Mouse (Mus musculus) cerebellum, postnatal 36 days (tissue): ENCODE measurements around the gene Rab3a.
A peak's percentile ranks its signal among the peaks of the same experiment; 100 is the strongest.

ENCODE experiments used
- DNase-seq, 2 experiments: peaks; one replicate each; pipeline ENCODE4 v3.0.0; 2021 to 2022; ENCODE audit warnings: mixed read lengths in 2 of 2

Gene Rab3a

GRCm38 (mm10) chr8:70742981-70743655, 11.4 kb upstream of the Rab3a start:
- DNase-seq, result no peak

- DNase-seq, result peak; percentile 34 to 40
Measured at GRCm38 (mm10) chr8:70743656-70744590, 10.6 kb upstream of the Rab3a start.

DNA sequence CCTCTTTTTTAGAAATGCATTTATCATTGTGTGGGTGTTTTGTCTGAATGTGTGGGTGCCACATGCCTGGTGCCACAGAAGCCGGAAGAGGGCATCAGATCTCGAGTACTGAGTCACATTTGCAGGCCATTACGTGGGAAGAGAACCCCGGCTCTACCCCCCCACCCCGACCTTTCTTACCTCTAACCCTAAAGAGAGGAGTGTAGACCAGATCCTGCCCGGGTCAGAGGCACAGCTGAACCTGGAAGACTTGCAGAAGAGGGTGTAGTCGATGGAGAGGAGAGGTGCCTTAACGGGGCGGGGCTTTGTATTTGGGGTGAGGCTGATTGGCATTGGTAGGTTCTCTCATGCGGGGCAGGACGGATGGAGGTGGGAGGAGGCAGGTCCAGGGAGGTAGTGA, 9.7 kb upstream of the Rab3a start:
- no peak for DNase-seq

DNA sequence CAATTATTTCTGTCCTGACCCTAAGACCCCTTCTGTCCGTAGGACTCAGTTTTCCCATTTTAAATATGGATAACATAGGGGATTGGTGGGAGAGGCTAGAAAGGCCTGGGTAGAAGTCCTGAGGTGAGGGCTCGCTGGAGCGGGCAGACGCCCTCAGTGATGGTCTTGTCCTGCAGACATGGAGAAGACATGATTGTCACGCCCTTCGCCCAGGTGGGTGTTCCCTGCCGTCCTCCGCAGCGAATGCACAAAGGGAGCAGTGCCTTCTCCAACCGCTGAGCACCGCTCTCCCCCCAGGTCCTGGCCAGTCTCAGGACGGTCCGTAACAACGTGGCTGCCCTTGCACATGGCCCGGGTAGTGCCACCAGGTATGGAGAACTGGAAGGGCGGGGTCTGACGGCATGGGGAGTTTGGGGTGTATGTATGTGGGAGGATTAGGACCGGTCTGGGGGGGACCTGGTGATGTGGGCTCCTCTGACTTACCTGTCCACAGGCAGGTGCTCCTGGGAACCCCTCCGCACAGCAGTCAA, 8.7 kb upstream of the Rab3a start:
- no peak for DNase-seq

DNA sequence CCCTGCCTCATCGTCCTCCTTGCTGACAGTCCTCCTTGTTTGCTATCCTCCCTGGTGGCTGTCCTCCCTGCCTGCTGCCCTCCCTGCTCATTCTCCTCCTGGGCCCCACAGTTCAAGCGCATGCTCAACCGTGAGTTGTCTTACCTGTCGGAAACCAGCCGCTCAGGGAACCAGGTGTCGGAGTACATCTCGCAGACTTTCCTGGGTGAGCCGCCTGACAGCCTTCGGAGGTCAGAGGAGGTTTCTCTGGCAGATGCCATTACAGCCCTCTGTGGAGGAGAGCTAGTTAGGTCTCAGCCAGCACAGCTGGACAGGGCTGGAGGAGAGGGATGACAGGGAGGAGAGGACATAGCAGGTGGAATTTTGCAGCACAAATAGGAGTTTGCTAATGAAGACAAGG, 7.8 kb upstream of the Rab3a start:
- no peak for DNase-seq

DNA sequence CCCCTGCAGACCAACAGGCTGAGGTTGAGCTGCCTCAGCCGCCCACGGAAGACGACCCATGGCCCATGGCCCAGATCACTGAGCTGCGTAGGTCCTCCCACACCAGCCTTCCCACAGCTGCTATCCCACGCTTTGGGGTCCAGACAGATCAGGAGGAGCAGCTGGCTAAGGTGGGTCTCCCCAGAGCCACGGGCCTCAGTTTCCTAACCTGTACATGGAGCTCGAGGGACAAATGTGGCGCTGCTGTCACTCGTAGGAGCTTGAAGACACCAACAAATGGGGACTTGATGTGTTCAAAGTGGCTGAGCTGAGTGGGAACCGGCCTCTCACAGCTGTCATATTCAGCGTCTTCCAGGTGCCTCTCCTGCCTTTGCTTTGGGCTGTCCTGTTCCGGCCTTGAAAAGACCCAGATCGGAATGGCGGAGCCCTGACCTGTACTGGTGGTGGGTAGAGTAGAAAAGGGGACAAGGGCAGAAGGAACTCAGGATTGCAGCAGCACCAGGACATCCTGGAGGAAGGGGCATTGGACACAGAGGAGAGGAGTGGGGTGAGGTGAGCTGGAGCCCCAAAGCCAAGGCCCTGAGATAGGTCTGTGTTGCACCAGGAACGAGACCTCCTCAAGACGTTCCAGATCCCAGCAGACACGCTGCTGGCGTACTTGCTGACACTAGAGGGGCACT, 7.1 kb upstream of the Rab3a start:
- DNase-seq, result no peak

DNA sequence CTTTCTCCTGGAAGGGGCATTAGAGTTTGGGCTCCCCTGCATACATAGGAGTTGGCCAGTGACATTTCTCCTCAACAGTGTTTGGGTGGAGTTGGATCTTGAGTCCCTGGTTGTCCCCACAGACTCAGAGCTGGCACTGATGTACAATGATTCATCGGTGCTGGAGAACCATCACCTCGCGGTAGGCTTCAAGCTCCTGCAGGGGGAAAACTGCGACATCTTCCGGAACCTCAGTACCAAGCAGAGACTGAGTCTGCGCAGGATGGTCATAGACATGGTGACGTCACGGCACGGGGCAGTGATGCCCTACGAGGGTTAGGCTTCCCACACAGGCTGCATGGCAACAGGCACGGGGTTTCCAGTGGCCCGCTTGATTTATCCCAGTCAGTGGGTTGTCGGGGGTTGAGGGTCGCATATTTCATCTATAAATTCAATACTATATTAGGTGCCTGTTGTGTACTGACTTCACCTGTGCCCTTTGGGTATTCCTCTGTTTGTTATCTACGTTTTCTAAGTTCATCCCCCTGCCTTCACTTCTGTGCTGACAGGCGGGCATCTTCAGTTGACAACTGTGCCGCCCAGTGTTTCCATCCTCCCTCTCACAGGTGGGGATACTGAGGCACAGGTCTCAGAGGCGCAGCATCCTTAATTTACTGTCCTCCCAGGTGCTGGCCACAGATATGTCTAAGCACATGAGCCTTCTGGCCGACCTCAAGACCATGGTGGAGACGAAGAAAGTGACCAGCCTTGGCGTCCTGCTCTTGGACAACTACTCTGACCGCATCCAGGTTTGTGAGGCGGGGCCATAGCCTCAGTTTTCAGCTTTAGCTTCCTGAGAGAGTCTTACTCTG, 6.0 kb upstream of the Rab3a start:
- DNase-seq, result no peak

DNA sequence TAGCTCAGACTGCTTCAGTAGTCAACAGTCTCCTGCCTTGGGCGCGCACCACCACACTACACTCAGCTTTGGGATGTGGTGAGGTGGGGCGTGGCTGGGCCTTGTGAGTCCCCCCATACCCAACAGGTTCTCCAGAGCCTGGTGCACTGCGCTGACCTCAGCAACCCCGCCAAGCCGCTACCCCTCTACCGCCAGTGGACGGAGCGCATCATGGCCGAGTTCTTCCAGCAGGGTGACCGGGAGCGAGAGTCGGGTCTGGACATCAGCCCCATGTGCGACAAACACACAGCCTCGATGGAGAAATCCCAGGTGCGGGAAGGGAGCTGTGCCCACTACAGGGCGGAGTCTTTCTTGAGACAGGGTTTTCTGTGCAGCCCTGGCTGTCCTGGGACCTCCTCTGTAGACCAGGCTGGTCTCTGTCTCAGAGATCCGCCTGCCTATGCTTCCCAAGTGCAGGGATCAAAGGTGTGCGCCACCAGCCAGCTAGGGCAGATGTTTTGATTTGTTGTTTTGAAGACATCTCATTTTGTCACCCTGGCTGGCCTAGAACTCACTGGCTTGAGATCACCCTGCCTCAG, 5.3 kb upstream of the Rab3a start:
- DNase-seq, result no peak

DNA sequence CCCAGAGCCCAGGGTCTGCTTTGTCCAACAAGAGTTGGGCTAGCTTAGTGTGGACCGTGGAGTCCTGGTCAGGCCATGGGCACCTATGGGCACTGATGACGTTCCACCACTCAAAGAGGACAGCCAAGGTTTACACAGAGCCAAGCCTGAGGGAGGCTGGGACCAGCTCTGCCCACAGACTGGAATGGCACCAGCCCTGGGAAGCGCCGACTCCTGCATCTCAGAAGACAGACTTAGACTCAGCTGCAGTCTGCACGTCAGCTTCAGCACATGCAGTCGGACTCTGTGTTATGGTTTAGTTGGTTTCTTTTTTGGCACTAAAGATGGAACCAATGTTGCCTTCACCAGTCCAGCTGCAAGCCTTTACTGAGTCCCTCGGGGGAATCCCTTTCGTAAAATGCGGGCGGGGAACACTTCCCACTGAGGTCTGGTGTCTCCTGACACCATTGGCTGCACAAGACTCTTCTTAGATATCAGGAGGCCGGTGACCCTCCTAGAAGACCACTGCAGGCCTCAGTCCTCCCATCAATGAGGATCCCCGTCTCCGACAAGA, 4.3 kb upstream of the Rab3a start:
- DNase-seq, result no peak

GRCm38 (mm10) chr8:70752000-70752764, 2.3 kb upstream of the Rab3a start:
- DNase-seq, result peak; percentile 79 to 80

- DNase-seq, result peak in 1 of 2 experiments; percentile 56
Measured at GRCm38 (mm10) chr8:70753151-70753550, 1.3 kb upstream of the Rab3a start.

GRCm38 (mm10) chr8:70754871-70755660, 587 bp downstream of the Rab3a start:
- DNase-seq, result peak; percentile 82 to 87

DNA sequence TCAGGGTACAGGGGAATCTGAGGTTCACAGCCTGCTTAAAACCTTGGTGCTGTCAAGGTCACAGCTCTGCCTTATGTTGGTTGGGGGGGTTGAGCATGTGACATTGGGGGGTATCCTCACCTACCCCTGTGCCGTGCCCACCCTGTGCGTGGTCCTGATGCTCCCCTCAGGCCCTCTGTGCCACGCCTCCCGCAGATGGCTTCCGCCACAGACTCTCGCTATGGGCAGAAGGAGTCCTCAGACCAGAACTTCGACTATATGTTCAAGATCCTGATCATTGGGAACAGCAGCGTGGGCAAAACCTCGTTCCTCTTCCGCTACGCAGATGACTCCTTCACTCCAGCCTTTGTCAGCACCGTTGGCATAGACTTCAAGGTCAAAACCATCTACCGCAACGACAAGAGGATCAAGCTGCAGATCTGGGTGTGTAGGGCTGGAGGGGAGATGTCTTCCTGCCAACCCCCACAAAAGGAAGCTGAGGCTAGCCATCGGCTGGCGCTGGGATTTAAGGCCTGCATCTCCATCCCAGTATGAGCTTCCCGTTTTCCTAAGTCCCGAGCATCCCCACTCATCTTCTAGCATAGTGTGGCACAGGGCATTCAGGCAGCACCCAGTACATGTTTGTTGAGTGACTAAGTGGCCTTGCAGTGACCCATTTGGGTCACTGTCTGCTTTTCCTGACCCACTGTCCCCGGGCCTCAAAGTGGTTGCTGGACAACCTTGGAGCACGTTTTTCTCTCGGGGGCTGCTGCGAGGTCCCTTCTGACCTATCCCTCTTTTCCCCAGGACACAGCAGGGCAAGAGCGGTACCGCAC, 1.4 kb downstream of the Rab3a start:
- DNase-seq, result peak in 1 of 2 experiments; percentile 20

GRCm38 (mm10) chr8:70756476-70757040, 2.1 kb downstream of the Rab3a start:
- DNase-seq, result peak in 1 of 2 experiments; percentile 3

DNA sequence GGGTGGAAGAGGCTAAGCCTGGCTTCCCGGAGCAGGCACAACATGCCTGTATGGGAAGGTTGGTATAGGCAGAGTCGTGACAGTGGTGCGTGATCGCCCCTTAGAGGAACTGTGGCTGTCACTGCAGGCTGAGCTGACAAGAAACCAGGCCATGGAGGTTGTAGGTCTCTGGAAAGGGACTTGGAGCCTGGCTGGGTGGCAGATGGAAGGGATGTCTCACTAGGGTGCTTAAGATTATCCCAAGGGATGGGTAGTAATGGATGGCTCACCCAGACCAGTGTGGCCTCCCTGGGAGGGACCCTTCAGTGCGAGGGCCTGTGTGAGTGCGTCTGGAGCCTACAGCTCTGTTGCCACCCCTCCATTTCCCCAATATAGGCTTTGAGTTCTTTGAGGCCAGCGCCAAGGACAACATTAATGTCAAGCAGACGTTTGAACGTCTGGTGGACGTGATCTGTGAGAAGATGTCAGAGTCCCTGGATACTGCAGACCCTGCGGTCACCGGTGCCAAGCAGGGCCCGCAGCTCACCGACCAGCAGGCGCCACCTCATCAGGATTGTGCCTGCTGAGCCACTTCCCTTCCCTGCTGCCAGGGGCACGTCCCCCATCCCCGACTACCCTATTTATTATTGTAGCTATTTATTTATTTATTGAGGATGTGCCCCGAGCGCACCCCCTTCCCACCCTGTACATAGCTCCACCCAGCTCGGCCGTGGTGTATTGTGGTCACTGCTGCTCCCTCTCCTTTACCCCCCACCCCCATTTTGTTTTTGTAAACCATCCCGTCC, 3.2 kb downstream of the Rab3a start:
- DNase-seq, result peak in 1 of 2 experiments; percentile 37

- peak; percentile 12 to 13 for DNase-seq
Measured at GRCm38 (mm10) chr8:70758308-70758615, 3.8 kb downstream of the Rab3a start.

DNA sequence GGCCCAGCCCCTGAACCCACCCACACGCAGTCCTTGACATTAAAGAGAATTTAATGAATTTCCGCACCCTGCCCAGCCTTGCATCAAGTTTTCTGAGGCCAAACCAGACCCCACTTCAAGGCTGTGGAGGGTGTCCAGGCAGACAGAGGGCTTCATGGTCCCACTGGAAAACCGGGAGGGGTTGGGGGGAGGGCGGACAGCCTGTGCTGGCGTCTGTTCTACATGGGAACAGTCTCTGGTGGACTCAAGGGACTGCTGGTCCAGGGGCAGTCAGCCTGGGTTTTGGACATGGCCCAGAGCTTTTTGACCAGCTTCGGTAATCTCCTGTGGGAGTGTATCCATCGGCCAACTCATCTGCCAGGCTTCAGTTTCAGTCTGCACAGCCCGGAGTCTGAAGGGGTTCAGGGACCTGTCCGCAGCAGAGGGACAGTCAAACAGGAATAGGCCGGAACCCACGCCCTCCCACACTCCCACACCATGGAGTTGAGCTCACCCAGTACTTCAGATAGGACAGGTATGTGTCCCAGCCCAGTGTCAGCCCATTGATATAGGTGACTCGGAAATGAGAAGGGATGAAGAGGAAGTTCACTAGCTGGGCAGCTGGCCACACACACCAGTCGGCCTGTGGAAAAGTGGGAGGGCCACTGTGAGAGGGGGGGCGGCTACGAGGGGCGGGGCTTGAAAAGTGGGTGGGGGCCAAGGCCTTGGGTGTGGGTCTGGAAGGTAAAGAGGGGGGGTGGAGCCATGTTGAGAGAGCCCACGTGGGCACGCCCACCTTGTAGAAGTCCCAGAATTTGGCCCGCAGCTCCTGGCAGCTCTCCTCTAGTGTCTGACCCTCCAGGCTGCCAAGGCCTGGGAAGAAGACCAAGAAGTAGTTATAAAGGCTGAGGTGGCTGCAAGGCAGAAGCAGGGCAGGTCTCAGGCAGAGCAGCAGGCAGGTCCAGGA, 4.4 kb downstream of the Rab3a start:
- DNase-seq, result peak; percentile 26 to 28
